ENCODE assay signal across 9 mouse cellular contexts in genomic region chr1:25033155-25034095, GRCm38 (mm10).
DNase-seq lines count a peak whose midpoint lies in the region; ATAC-seq and TF ChIP-seq lines count a peak whose summit lies in the region.
"Had no signal": no experiment of that assay in that cellular context is flagged by ENCODE, and none has a peak within 500 bp of the region (broad histone marks: within the 10 kb centered on the region; RNA-seq: fewer than 3 reads in every experiment).

No protein-coding gene starts in this region.

- H3K9ac ChIP-seq in forebrain, embryonic 13.5 days, result no peak overlapping the region
- H3K9ac ChIP-seq: liver, embryonic 15.5 days had no signal

- H3K36me3 ChIP-seq in forebrain, embryonic 13.5 days (ENCODE audit: poor library complexity, severe bottlenecking), result no peaks in the 10 kb centered on the region
- H3K36me3 ChIP-seq: liver, embryonic 15.5 days had no signal

- H3K27me3 ChIP-seq in forebrain, embryonic 13.5 days, result no peaks in the 10 kb centered on the region
- H3K27me3 ChIP-seq: liver, embryonic 15.5 days had no signal

- intact Hi-C loops in left cerebral cortex, adult 2 months (cut with DNase I), result no loop called here
- intact Hi-C loops in heart, postnatal 14 days (cut with DNase I), result no loop called here

- no peak overlapping the region for H3K4me3 ChIP-seq in forebrain, embryonic 13.5 days
- no peak overlapping the region for H3K4me3 ChIP-seq in left cerebral cortex, adult 2 months
- H3K4me3 ChIP-seq: liver, embryonic 15.5 days had no signal

- peak; percentile 97 for ATAC-seq in forebrain, embryonic 13.5 days
- ATAC-seq in megakaryocyte-erythroid progenitor cell, adult 5-6 weeks (replicated peaks; ENCODE audit: low FRiP score, low TSS enrichment, poor library complexity, severe bottlenecking), result no peak

- H3K4me1 ChIP-seq in forebrain, embryonic 13.5 days, result peaks cover 13% of the 10 kb centered on the region
- H3K4me1 ChIP-seq: liver, embryonic 15.5 days had no signal

- H3K27ac ChIP-seq in forebrain, embryonic 13.5 days, result no peak overlapping the region; the same call in 1 of the 2 replicates
- peak overlapping the region; percentile 78 for H3K27ac ChIP-seq in left cerebral cortex, adult 2 months
- H3K27ac ChIP-seq: liver, embryonic 15.5 days had no signal

- H3K4me2 ChIP-seq in forebrain, embryonic 13.5 days, result peak overlapping the region; percentile 33
- H3K4me2 ChIP-seq: liver, embryonic 15.5 days had no signal

- WGBS in forebrain, embryonic 13.5 days, result 39% methylated on average over 8 of the region's 8 CpGs

- no peaks in the 10 kb centered on the region for H3K9me3 ChIP-seq in forebrain, embryonic 13.5 days (replicated peaks)

- TF ChIP-seq CTCF in left cerebral cortex, adult 2 months (IDR thresholded peaks at IDR 0.05), result no peak

- DNase-seq in layer of hippocampus, adult 11-12 months (ENCODE audit: low spot score), result peak; percentile 31
- DNase-seq in layer of hippocampus, adult 9-10 months (ENCODE audit: low spot score), result no peak
- DNase-seq in left cerebral cortex, adult 2 months (ENCODE audit: extremely low spot score in 1 of 2, low spot score in 2 of 2), result no peak
- peak; percentile 2 for DNase-seq in retina, postnatal 7 days (ENCODE audit: low read depth, low spot score)
- no peak for DNase-seq in adrenal gland, postnatal 4 days (ENCODE audit: low spot score in 2 of 2)
- DNase-seq in heart, postnatal 14 days, result no peak

Comparison
In these comparisons a context has a peak if more than half of its experiments do, and no peak if none do; other contexts are left out.
1. DNase-seq: peak in layer of hippocampus, adult 11-12 months (single experiment) and retina, postnatal 7 days (single experiment); none in layer of hippocampus, adult 9-10 months (single experiment), left cerebral cortex, adult 2 months (0 of 2), adrenal gland, postnatal 4 days (0 of 2) and heart, postnatal 14 days (0 of 2).